Mouse (Mus musculus) myocyte (in vitro differentiated cells): ENCODE measurements around the gene Ahcy. TPM values are rescaled to one million over a fixed set of nuclear protein-coding genes. Genes with fewer than 3 reads are reported as not detected.
"Not testable (repeated sequence)": the region's sequence is repeated elsewhere in the genome, so short reads cannot be mapped to it uniquely, and the experiment has no call there.

ENCODE experiments used
- H3K27me3 ChIP-seq: one replicate; pipeline ENCODE4 v1.6.1; 2011; ENCODE audit not compliant: control insufficient read depth, insufficient read depth, insufficient read length
- H3K36me3 ChIP-seq: one replicate; pipeline ENCODE4 v1.6.1; 2011; ENCODE audit not compliant: control insufficient read depth, insufficient read depth
- H3K4me2 ChIP-seq: one replicate; pipeline ENCODE4 v1.6.1; 2011; ENCODE audit warnings: low read depth, control low read depth
- H3K4me3 ChIP-seq: one replicate; pipeline ENCODE4 v1.5.1; 2011; ENCODE audit warnings: mild to moderate bottlenecking, control low read depth, moderate library complexity
- H3K79me2 ChIP-seq: one replicate; pipeline ENCODE4 v1.6.1; 2011; ENCODE audit not compliant: control insufficient read depth, insufficient read depth
- H3ac ChIP-seq: one replicate; pipeline ENCODE4 v1.6.1; 2011; ENCODE audit not compliant: control insufficient read depth, insufficient read length
- CEBPB ChIP-seq: IDR thresholded peaks from 2 replicates; pipeline ENCODE4 v1.6.1; 2011; ENCODE audit warnings: mild to moderate bottlenecking, moderate library complexity; ENCODE audit not compliant: poor library complexity, insufficient read depth, severe bottlenecking
- E2F4 ChIP-seq: IDR thresholded peaks from one replicate; pipeline ENCODE4 v1.6.1; 2011; ENCODE audit warnings: mild to moderate bottlenecking, control low read depth, moderate library complexity; ENCODE audit not compliant: insufficient read depth
- MAX ChIP-seq: IDR thresholded peaks from one replicate; pipeline ENCODE4 v1.6.1; 2011; ENCODE audit warnings: low read depth, mild to moderate bottlenecking, control low read depth
- MYOD1 ChIP-seq, 3 experiments: IDR thresholded peaks; one replicate each; pipeline ENCODE4 v1.6.1; 2011; ENCODE audit warnings: control low read depth in 2 of 3, low read depth in 2 of 3, mild to moderate bottlenecking in 2 of 3, moderate library complexity in 1 of 3; ENCODE audit not compliant: insufficient read length in 2 of 3, control insufficient read depth in 1 of 3
- MYOG ChIP-seq, 3 experiments: IDR thresholded peaks; one replicate each; pipeline ENCODE4 v1.6.1; 2011; ENCODE audit warnings: control low read depth in 2 of 3, low read depth in 2 of 3, mild to moderate bottlenecking in 2 of 3; ENCODE audit not compliant: insufficient read length in 2 of 3, control insufficient read depth in 1 of 3, insufficient read depth in 1 of 3
- POLR2A ChIP-seq: IDR thresholded peaks from one replicate; pipeline ENCODE4 v1.6.1; 2011; ENCODE audit warnings: low read depth, mild to moderate bottlenecking, control low read depth, moderate library complexity; ENCODE audit not compliant: insufficient read length
- POLR2AphosphoS2 ChIP-seq: IDR thresholded peaks from one replicate; pipeline ENCODE4 v1.6.1; 2011; ENCODE audit warnings: low read depth, control low read depth; ENCODE audit not compliant: insufficient read length
- REST ChIP-seq: IDR thresholded peaks from one replicate; pipeline ENCODE4 v1.6.1; 2011; ENCODE audit warnings: mild to moderate bottlenecking, control low read depth, moderate library complexity; ENCODE audit not compliant: insufficient read depth, insufficient read length
- SRF ChIP-seq: IDR thresholded peaks from one replicate; pipeline ENCODE4 v1.6.1; 2011; ENCODE audit warnings: low read depth; ENCODE audit not compliant: control insufficient read depth, insufficient read length
- TCF12 ChIP-seq: IDR thresholded peaks from one replicate; pipeline ENCODE4 v1.6.1; 2011; ENCODE audit warnings: mild to moderate bottlenecking, control low read depth; ENCODE audit not compliant: poor library complexity, insufficient read depth, severe bottlenecking
- TCF3 ChIP-seq: IDR thresholded peaks from one replicate; pipeline ENCODE4 v1.6.1; 2011; ENCODE audit warnings: low read depth, control low read depth; ENCODE audit not compliant: insufficient read length
- USF1 ChIP-seq: IDR thresholded peaks from one replicate; pipeline ENCODE4 v1.6.1; 2011; ENCODE audit warnings: low read depth, mild to moderate bottlenecking, control low read depth, moderate library complexity
- polyA plus RNA-seq: library from polyadenylated mRNA; unstranded; fragments of >200 nt; fragmentation: generic; extraction: Trizol; gene quantifications from one replicate; pipeline ENCODE4 v1.2.1, GENCODE M21; 2012; ENCODE audit warnings: missing spikeins

Ahcy gene
- 39.7 TPM for polyA plus RNA-seq

DNA sequence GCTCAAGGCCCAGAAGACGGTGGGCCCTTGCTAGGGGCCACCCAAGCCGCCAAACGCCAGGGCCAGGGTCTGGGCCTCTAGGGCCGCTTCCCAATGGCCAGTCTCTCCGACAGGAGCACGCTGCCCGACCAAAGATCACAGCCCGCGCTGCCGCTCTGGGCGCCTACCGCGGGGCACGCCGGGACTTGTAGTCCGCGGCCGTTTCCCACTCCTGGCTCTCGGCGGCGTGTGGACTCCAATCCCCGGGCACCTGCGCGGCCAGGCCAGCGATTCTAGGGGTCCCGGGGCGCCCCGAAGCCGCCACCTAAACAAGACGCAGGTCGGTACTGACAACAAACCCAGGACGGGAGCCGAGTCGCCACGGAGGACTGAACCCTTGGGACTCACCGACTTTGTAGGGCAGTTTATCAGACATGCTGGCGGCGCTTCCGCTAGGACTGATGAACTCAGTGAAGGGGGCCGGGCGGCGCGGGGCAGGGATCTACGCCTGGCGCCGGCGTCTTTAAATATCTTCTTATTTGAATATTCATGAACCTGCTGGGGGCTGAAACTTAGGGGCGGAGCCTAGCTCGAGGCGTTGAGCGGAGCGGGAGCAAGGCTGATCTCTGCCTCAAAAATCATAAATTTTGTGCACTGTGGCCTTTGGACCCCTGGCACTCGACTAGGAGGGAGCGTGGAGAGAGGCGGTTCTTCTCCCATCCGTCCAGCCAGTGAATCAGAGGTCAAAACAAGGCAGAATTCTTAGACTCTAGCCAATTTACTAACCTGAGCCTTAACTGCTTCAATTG lies at the start of gene Ahcy:
TSS of gene Ahcy (minus strand) at position 520 of the 788 bp plus-strand sequence.
- TF ChIP-seq MYOD1 (IDR thresholded peaks at IDR 0.05; ENCODE audit: control insufficient read depth in 1 of 3, insufficient read length in 2 of 3, low read depth in 2 of 3) (peak in 1 of 3 experiments; percentile 4), POLR2A (peak; percentile 56), TCF12 (no peak), POLR2AphosphoS2 (peak; percentile 45), MAX (no peak), TCF3 (no peak), E2F4 (peak; percentile 56), USF1 (no peak), SRF (no peak), MYOG (IDR thresholded peaks at IDR 0.05; ENCODE audit: control insufficient read depth in 1 of 3, insufficient read depth in 1 of 3, insufficient read length in 2 of 3, low read depth in 2 of 3) (peak in 1 of 3 experiments; percentile 33), CEBPB (no peak)

DNA sequence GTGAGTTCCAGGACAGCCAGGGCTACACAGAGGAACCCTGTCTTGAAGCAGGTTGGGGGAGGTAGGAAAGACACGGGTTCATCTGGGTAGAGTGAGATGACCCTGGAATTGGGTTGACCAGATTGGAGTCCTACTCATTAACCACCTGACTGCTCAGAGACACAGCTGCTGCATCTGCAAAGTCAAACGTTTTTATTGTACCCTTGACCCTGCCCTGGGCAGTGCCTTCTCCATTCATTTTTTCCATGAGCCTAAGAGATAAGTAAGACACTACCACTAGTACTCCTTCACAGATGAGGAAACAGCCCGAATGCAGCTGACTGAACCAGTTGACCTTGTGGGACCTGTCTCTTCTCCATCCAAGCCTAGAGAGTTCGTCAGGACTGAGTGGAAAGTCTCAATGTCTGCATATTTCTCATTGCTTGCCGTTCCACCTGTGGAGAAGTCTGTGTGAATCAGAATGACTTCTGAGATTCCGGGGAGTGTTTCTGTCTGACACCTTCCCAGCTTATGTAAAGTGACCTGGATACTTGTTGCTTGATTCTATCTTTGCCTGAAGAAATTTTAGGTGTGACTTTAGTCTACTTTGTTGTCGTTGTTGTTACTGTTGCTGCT lies 41.0 kb upstream of the Ahcy start:
- Histone ChIP-seq H3ac (no peak overlapping the region), H3K4me2 (no peak overlapping the region), H3K4me3 (no peak overlapping the region), H3K36me3 (no peaks in the 10 kb centered on the region), H3K27me3 (no peaks in the 10 kb centered on the region), H3K79me2 (no peaks in the 10 kb centered on the region)
- no peak for TF ChIP-seq USF1
- no peak for TF ChIP-seq E2F4
- TF ChIP-seq REST = no peak
- TF ChIP-seq TCF12 = no peak
- no peak for TF ChIP-seq MAX
- no peak for TF ChIP-seq CEBPB
- TF ChIP-seq POLR2AphosphoS2 = no peak
- no peak for TF ChIP-seq SRF
- TF ChIP-seq POLR2A = no peak
- no peak for TF ChIP-seq MYOG (IDR thresholded peaks at IDR 0.05; ENCODE audit: control insufficient read depth in 1 of 3, insufficient read depth in 1 of 3, insufficient read length in 2 of 3, low read depth in 2 of 3)
- TF ChIP-seq TCF3 = no peak
- no peak for TF ChIP-seq MYOD1 (IDR thresholded peaks at IDR 0.05; ENCODE audit: control insufficient read depth in 1 of 3, insufficient read length in 2 of 3, low read depth in 2 of 3)

More for the DNA sequence above, at the start of gene Ahcy:
- H3K4me2 ChIP-seq = peak within 1 kb of the TSS; percentile 96
- H3K79me2 ChIP-seq = peaks cover 43% of the 10 kb centered on the region
- peak within 1 kb of the TSS; percentile 73 for H3ac ChIP-seq
- H3K36me3 ChIP-seq = no peaks in the 10 kb centered on the region
- no peaks in the 10 kb centered on the region for H3K27me3 ChIP-seq
- H3K4me3 ChIP-seq = peak within 1 kb of the TSS; percentile 53

DNA sequence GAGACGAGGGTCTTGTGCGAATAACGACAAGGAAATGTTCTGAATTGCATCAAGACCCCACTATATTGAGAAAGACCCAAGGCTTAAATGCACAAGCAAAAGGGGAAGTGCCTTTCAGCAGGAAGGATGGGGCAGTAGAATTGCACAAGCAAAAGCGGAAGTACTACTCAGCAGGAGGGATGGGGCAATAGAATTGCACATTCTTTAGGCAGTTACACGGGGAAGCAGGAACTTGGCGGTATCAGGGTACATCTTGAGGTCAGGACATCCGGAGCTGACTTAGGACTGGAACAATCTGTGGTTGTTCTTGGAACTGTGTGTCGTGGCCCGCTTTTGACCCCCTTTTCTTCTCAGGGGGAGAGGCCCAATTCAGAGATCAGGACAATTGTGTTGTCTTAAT lies 33.0 kb upstream of the Ahcy start:
- H3K4me3 ChIP-seq, H3ac ChIP-seq, H3K36me3 ChIP-seq, H3K27me3 ChIP-seq, H3K79me2 ChIP-seq, H3K4me2 ChIP-seq: not testable (repeated sequence)

DNA sequence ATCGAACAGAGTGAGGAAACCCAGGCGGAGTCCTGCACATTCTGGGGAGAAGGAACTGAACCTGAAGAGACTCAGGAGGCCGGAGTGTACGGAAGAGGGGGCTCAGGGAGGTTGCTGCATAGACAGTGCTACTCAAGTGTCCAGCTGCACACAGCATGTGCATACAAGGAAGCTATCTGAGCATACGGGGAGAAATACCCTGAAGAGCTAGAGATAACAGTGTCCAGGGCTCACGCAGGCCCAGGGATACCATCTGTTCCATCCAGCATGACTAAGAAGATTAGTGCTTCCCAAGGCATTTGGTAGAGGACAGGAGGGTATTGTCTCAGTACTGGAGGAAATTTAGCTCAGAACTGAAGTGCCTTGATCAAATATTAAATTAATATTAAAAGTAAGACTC lies 29.3 kb upstream of the Ahcy start:
- H3K79me2 ChIP-seq = no peaks in the 10 kb centered on the region
- no peak overlapping the region for H3ac ChIP-seq
- H3K4me2 ChIP-seq = no peak overlapping the region
- H3K27me3 ChIP-seq = no peaks in the 10 kb centered on the region
- TF ChIP-seq MYOD1 (IDR thresholded peaks at IDR 0.05; ENCODE audit: control insufficient read depth in 1 of 3, insufficient read length in 2 of 3, low read depth in 2 of 3) = no peak
- TF ChIP-seq TCF12 = no peak
- H3K36me3 ChIP-seq = no peaks in the 10 kb centered on the region
- no peak overlapping the region for H3K4me3 ChIP-seq

DNA sequence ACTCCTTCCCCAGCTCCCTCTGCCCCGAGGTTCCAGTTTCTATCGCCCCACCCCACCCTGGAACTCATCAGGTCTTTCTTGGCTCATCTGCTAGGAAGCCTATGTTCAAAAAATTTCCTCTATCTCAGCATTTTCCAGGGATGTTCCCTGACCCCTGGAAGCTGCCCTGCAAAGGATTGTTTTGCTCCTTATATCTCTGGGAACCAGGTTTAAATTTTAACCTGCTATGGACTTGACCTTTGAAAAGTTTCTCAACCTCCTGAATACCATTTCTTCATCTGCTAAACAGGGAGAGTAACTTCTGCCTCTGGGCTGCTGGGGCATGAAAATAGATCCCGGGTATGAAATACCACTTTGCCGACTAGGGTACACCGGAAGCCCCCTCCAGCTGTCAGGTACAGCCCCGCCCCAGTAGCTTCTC lies 27.5 kb upstream of the Ahcy start:
- Histone ChIP-seq H3K36me3 (no peaks in the 10 kb centered on the region), H3K27me3 (no peaks in the 10 kb centered on the region), H3K4me2 (no peak overlapping the region), H3ac (no peak overlapping the region), H3K4me3 (no peak overlapping the region), H3K79me2 (no peaks in the 10 kb centered on the region)
- TF ChIP-seq E2F4 (no peak), TCF12 (no peak), MYOD1 (IDR thresholded peaks at IDR 0.05; ENCODE audit: control insufficient read depth in 1 of 3, insufficient read length in 2 of 3, low read depth in 2 of 3) (no peak), POLR2A (no peak)
